In genomic region chr6:71221501-71221900, GRCm38 (mm10) we compare ENCODE assay signal across 33 mouse cellular contexts. TPM values are rescaled to one million over a fixed set of nuclear protein-coding genes. Genes with fewer than 3 reads are reported as not detected.
DNase-seq lines count a peak whose midpoint lies in the region; ATAC-seq lines count a peak whose summit lies in the region.
"Had no signal": no experiment of that assay in that cellular context is flagged by ENCODE, and none has a peak within 500 bp of the region (broad histone marks: within the 10 kb centered on the region; RNA-seq: fewer than 3 reads in every experiment).

No protein-coding gene starts in this region.

- H3K9ac ChIP-seq in midbrain, embryonic 11.5 days (ENCODE audit: low read length) = no peak overlapping the region
- H3K9ac ChIP-seq: embryonic facial prominence, embryonic 13.5 days; forebrain, embryonic 12.5 days; forebrain, embryonic 15.5 days; heart, embryonic 12.5 days; heart, embryonic 15.5 days; hindbrain, embryonic 13.5 days had no signal

- no peak overlapping the region for H3K4me3 ChIP-seq in midbrain, embryonic 11.5 days (ENCODE audit: low read depth, low read length)
- no peak overlapping the region for H3K4me3 ChIP-seq in midbrain, embryonic 10.5 days
- H3K4me3 ChIP-seq: embryonic facial prominence, embryonic 10.5 days; embryonic facial prominence, embryonic 13.5 days; erythroblast, embryonic 14.5 days; forebrain, embryonic 12.5 days; forebrain, embryonic 15.5 days; heart, embryonic 12.5 days; heart, embryonic 15.5 days; hindbrain, embryonic 10.5 days; hindbrain, embryonic 13.5 days had no signal

- H3K4me1 ChIP-seq in midbrain, embryonic 11.5 days (ENCODE audit: control insufficient read depth, insufficient read depth, low read length) = peaks cover 2% of the 10 kb centered on the region
- peaks cover 18% of the 10 kb centered on the region for H3K4me1 ChIP-seq in midbrain, embryonic 10.5 days
- H3K4me1 ChIP-seq: forebrain, embryonic 15.5 days; hindbrain, embryonic 13.5 days had no signal

- H3K27ac ChIP-seq in midbrain, embryonic 11.5 days (ENCODE audit: low read depth, low read length) = no peak overlapping the region
- H3K27ac ChIP-seq in midbrain, embryonic 10.5 days (replicated peaks) = no peak overlapping the region
- H3K27ac ChIP-seq: embryonic facial prominence, embryonic 10.5 days; embryonic facial prominence, embryonic 13.5 days; forebrain, embryonic 12.5 days; forebrain, embryonic 15.5 days; heart, embryonic 15.5 days; hindbrain, embryonic 10.5 days; hindbrain, embryonic 13.5 days had no signal

- H3K27me3 ChIP-seq in midbrain, embryonic 11.5 days (ENCODE audit: control insufficient read depth, insufficient read depth, low read length) = no peaks in the 10 kb centered on the region
- H3K27me3 ChIP-seq in midbrain, embryonic 10.5 days (ENCODE audit: low read depth, poor library complexity, severe bottlenecking) = no peaks in the 10 kb centered on the region
- H3K27me3 ChIP-seq: embryonic facial prominence, embryonic 13.5 days; forebrain, embryonic 12.5 days; forebrain, embryonic 15.5 days; heart, embryonic 12.5 days; heart, embryonic 15.5 days; hindbrain, embryonic 13.5 days; Patski had no signal

- 92% methylated on average over 4 of the region's 4 CpGs for WGBS in midbrain, embryonic 11.5 days
- 86% methylated on average over 4 of the region's 4 CpGs for WGBS in midbrain, embryonic 10.5 days

- H3K9me3 ChIP-seq in midbrain, embryonic 11.5 days (ENCODE audit: control insufficient read depth, low read length) = no peaks in the 10 kb centered on the region
- H3K9me3 ChIP-seq in midbrain, embryonic 10.5 days (replicated peaks) = no peaks in the 10 kb centered on the region
- H3K9me3 ChIP-seq: embryonic facial prominence, embryonic 10.5 days; embryonic facial prominence, embryonic 13.5 days; forebrain, embryonic 12.5 days; forebrain, embryonic 15.5 days; G1E; heart, embryonic 12.5 days; heart, embryonic 15.5 days; hindbrain, embryonic 10.5 days; hindbrain, embryonic 13.5 days had no signal

- ATAC-seq in midbrain, embryonic 11.5 days (ENCODE audit: low FRiP score) = no peak
- peak; percentile 34; the same call in 1 of the 2 replicates for ATAC-seq in megakaryocyte progenitor cell, adult 5-6 weeks (replicated peaks; ENCODE audit: poor library complexity)
- ATAC-seq: forebrain, embryonic 15.5 days; hindbrain, embryonic 16.5 days; inflammation-experienced regulatory T-cells, adult 6 months; intestine, embryonic 16.5 days; Patski had no signal

- H3K36me3 ChIP-seq in midbrain, embryonic 11.5 days (ENCODE audit: control insufficient read depth, insufficient read depth, low read length) = no peaks in the 10 kb centered on the region
- no peaks in the 10 kb centered on the region for H3K36me3 ChIP-seq in midbrain, embryonic 10.5 days
- H3K36me3 ChIP-seq: embryonic facial prominence, embryonic 10.5 days; embryonic facial prominence, embryonic 13.5 days; forebrain, embryonic 12.5 days; forebrain, embryonic 15.5 days; G1E; hindbrain, embryonic 10.5 days; hindbrain, embryonic 13.5 days had no signal

- peak; percentile 4 for DNase-seq in midbrain, embryonic 11.5 days (ENCODE audit: low spot score, missing footprints)
- no peak for DNase-seq in midbrain, embryonic 10.5 days (ENCODE audit: low spot score)
- peak; percentile 35 for DNase-seq in ES-CJ7 (ENCODE audit: low read depth, low spot score)
- DNase-seq in urinary bladder, adult 2 months (ENCODE audit: low spot score) = no peak
- no peak for DNase-seq in kidney, postnatal 25 days
- DNase-seq: adrenal gland, adult 8-10 months; adrenal gland, postnatal 25 days; cerebellum, adult 11-12 months; cerebellum, adult 8-10 months; cerebellum, postnatal 10 days; cerebellum, postnatal 36 days; embryo, embryonic 11 days; gastrocnemius, postnatal 25 days; heart, postnatal 10 days; heart, postnatal 36 days had no signal

- no peak overlapping the region for H3K4me2 ChIP-seq in midbrain, embryonic 11.5 days
- H3K4me2 ChIP-seq: embryonic facial prominence, embryonic 13.5 days; forebrain, embryonic 12.5 days; forebrain, embryonic 15.5 days; heart, embryonic 12.5 days; heart, embryonic 15.5 days; hindbrain, embryonic 13.5 days had no signal

RNA-seq across cellular contexts. Expression of gene Fabp1, which starts 21.9 kb away (rescaled TPM):
- polyA plus RNA-seq in midbrain, embryonic 11.5 days (2014; fragmentation: Nextera tagmentation; extraction: Ambion mirVana) = not detected in 2 replicates
- polyA plus RNA-seq in midbrain, embryonic 10.5 days (2016; fragmentation: Nextera tagmentation; extraction: Ambion mirVana) = not detected in 2 replicates
- not detected in 2 replicates for total RNA-seq in megakaryocyte progenitor cell, adult 5-6 weeks (2015)
- not detected in 2 replicates for total RNA-seq in megakaryocyte progenitor cell, adult 5-6 weeks (2017)
- 0.37 and 0.78 TPM in 2 replicates for polyA plus RNA-seq in urinary bladder, adult 2 months (2012; rRNA removed)
- total RNA-seq: adrenal gland, postnatal 25 days; G1E; gastrocnemius, postnatal 25 days; heart, adult 8-10 months; heart, postnatal 10 days; heart, postnatal 36 days had no signal
- polyA plus RNA-seq: brain, embryonic 14.5 days; cortical plate, adult 2 months; embryonic facial prominence, embryonic 10.5 days; embryonic facial prominence, embryonic 13.5 days; forebrain, embryonic 12.5 days; forebrain, embryonic 15.5 days; G1E; hindbrain, embryonic 10.5 days; hindbrain, embryonic 13.5 days; hindbrain, embryonic 16.5 days; inflammation-experienced regulatory T-cells, adult 6 months; Patski had no signal

RNA-seq across cellular contexts. Expression of gene Krcc1, which starts 50.0 kb away (rescaled TPM):
- 36.1 and 40.2 TPM in 2 replicates for polyA plus RNA-seq in midbrain, embryonic 11.5 days (2014; fragmentation: Nextera tagmentation; extraction: Ambion mirVana)
- 32.2 and 34.2 TPM in 2 replicates for polyA plus RNA-seq in midbrain, embryonic 10.5 days (2016; fragmentation: Nextera tagmentation; extraction: Ambion mirVana)
- total RNA-seq in megakaryocyte progenitor cell, adult 5-6 weeks (2015) = 75.1 and 76.5 TPM in 2 replicates
- total RNA-seq in megakaryocyte progenitor cell, adult 5-6 weeks (2017) = 101 and 114 TPM in 2 replicates
- polyA plus RNA-seq in urinary bladder, adult 2 months (2012; rRNA removed) = 55.8 and 60.0 TPM in 2 replicates

Comparison
In these comparisons a context has a peak if more than half of its experiments do, and no peak if none do; other contexts are left out.
1. DNase-seq: peak in midbrain, embryonic 11.5 days (single experiment) and ES-CJ7 (single experiment); none in midbrain, embryonic 10.5 days (single experiment), urinary bladder, adult 2 months (single experiment) and kidney, postnatal 25 days (0 of 2).